Mouse (Mus musculus) spleen, adult 2 months (tissue): ENCODE data around the gene Tpm4.

Source experiments
- CTCF ChIP-seq: fragments of 200-500 bp; IDR thresholded peaks from 2 replicates; pipeline ENCODE4 v1.5.1; 2011; ENCODE audit warnings: mild to moderate bottlenecking, inconsistent platforms; ENCODE audit not compliant: insufficient read depth, insufficient read length, insufficient replicate concordance; ENCODE audit errors: extremely low read depth
- POLR2A ChIP-seq: fragments of 200-500 bp; IDR thresholded peaks from 2 replicates; pipeline ENCODE4 v1.6.1; 2011; ENCODE audit warnings: low read depth, low read length, inconsistent platforms

DNA sequence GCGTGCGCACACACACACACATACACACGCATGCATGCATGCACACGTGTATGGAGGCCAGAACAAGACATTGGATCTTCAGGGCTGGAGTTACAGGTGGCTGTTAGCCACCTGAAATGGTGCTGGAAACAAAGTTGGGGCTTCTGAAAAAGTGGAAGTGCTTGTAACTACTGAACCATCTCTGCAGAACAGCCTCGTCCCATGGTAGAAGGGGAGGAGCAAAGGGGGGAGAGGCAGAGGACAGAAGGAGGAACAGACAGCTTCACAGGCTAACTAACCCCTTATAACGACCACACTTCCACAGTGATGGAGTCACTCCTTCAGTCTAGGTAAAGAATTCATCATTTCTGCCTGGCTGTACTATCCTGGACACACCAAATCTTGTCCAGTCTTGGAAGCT is 23.9 kb upstream of the Tpm4 start:
- TF ChIP-seq CTCF (no peak), POLR2A (no peak)
